Mouse (Mus musculus) lung, embryonic 14.5 days (tissue): Measurements from ENCODE around the gene Tex14. TPM values are rescaled to one million over a fixed set of nuclear protein-coding genes. Genes with fewer than 3 reads are reported as not detected.
A peak's percentile ranks its signal among the peaks of the same experiment; 100 is the strongest.
"Not testable (repeated sequence)": the region's sequence is repeated elsewhere in the genome, so short reads cannot be mapped to it uniquely, and the experiment has no call there.

Source experiments
- ATAC-seq: fragments of 200-750 bp; cut with Nextera tagmentation; 2 replicates; pipeline ENCODE4 v1.8.0; 2017; ENCODE audit warnings: mild to moderate bottlenecking, moderate TSS enrichment, moderate library complexity; ENCODE audit not compliant: insufficient read depth
- DNase-seq: peaks from one replicate; pipeline ENCODE4 v3.0.0-alpha.2; 2015
- H3K27ac ChIP-seq: fragments of 300-500 bp; sonication (generic); 2 replicates; pipeline ENCODE4 v1.5.1; 2014; ENCODE audit warnings: low read depth, mild to moderate bottlenecking, moderate library complexity
- H3K27me3 ChIP-seq: fragments of 300-500 bp; sonication (generic); 2 replicates; pipeline ENCODE4 v1.6.1; 2014; ENCODE audit warnings: low read length, control low read depth; ENCODE audit not compliant: insufficient read depth
- H3K36me3 ChIP-seq: fragments of 300-500 bp; sonication (generic); 2 replicates; pipeline ENCODE4 v1.6.1; 2014; ENCODE audit warnings: control low read depth; ENCODE audit not compliant: insufficient read depth
- H3K4me1 ChIP-seq: fragments of 300-500 bp; sonication (generic); 2 replicates; pipeline ENCODE4 v1.6.1; 2014; ENCODE audit warnings: antibody characterized with exemption, control low read depth; ENCODE audit not compliant: insufficient read depth
- H3K4me2 ChIP-seq: fragments of 300-500 bp; sonication (generic); 2 replicates; pipeline ENCODE4 v1.6.1; 2014; ENCODE audit warnings: mild to moderate bottlenecking
- H3K4me3 ChIP-seq: fragments of 300-500 bp; sonication (generic); 2 replicates; pipeline ENCODE4 v1.5.1; 2014; ENCODE audit warnings: low read depth, low read length
- H3K9ac ChIP-seq: fragments of 300-500 bp; sonication (generic); 2 replicates; pipeline ENCODE4 v1.6.1; 2014
- H3K9me3 ChIP-seq: fragments of 300-500 bp; sonication (generic); 2 replicates; pipeline ENCODE4 v1.6.1; 2016; ENCODE audit warnings: low read depth, low read length, control low read depth
- CTCF ChIP-seq: IDR thresholded peaks from 2 replicates; pipeline ENCODE4 v1.5.1; 2016; ENCODE audit warnings: antibody characterized with exemption, low read depth
- WGBS: fragments of 180-500 bp; shearing (Covaris S2); extraction: QIAGEN DNeasy Blood & Tissue Kit; methylation state at CpG from one replicate; pipeline ENCODE4 v1.1.7; 2014; 5-methylcytosine and 5-hydroxymethylcytosine counted together
- polyA plus RNA-seq: library from polyadenylated mRNA; unstranded; fragments of >200 nt; fragmentation: Nextera tagmentation; extraction: Ambion mirVana; gene quantifications from 2 replicates; pipeline ENCODE4 v1.2.1, GENCODE M21; 2014

Tex14 gene
- polyA plus RNA-seq, 1 experiment from 2014 or later = 0.21 TPM

- ATAC-seq = no peak
- 48% methylated on average over 5 of the region's 5 CpGs for WGBS
Measured at GRCm38 (mm10) chr11:87416120-87416519, 11.3 kb downstream of the Tex14 start.

DNA sequence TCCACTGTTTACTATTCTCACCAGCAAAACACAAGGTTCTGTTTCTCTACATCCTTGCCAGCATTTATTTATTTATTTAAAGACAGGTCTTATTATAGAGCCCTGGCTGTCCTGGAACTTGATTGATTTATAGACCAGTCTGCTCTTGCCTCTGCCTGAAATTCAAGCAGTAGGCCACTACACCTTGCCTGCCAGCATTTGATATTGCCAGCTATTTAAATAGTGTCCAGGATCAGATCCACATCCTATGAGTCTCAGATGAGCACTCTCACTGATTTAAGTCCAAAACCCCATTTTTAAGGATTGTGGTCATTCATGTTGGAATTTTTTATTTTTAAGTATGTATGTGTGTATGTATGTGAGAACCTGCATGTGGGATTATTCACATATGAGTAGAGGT, 16.0 kb downstream of the Tex14 start:
- Histone ChIP-seq H3K36me3 (no peaks in the 10 kb centered on the region), H3K4me3 (no peak overlapping the region), H3K4me1 (no peaks in the 10 kb centered on the region), H3K9ac (no peak overlapping the region), H3K4me2 (no peak overlapping the region), H3K9me3 (no peaks in the 10 kb centered on the region), H3K27me3 (no peaks in the 10 kb centered on the region), H3K27ac (no peak overlapping the region)
- no peak for TF ChIP-seq CTCF
- ATAC-seq (no peak), DNase-seq (no peak)

More at GRCm38 (mm10) chr11:87416120-87416519, 11.3 kb downstream of the Tex14 start:
- no peak overlapping the region for H3K4me3 ChIP-seq
- no peak overlapping the region for H3K4me2 ChIP-seq
- no peak overlapping the region for H3K27ac ChIP-seq
- no peak for DNase-seq
- H3K9me3 ChIP-seq = no peaks in the 10 kb centered on the region
- no peak for TF ChIP-seq CTCF
- H3K9ac ChIP-seq = no peak overlapping the region
- no peaks in the 10 kb centered on the region for H3K27me3 ChIP-seq
- H3K36me3 ChIP-seq = no peaks in the 10 kb centered on the region
- no peaks in the 10 kb centered on the region for H3K4me1 ChIP-seq

DNA sequence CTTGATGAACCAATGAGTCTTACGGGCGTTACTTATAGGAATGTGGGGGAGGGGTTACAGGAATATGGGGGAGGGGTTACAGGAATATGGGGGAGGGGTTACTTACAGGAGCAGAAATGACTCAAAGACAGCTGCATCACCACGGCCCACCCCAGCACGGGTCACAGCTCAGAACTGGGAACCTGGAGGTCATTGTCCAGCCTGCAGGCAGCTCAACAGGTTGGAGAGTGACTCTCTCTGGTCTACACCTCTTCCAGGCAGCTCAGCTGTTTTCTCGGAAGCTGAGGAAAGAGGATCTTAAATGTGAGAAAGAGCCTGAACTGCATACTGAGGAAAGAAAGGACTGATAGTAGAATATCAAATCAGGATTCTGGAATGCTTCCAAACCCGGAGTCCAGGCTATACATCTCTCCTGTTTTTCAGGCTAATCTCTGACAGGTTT, 16.9 kb downstream of the Tex14 start:
- no peak for TF ChIP-seq CTCF
- Histone ChIP-seq H3K27ac (peak overlapping the region; percentile 86; the same call in 1 of the 2 replicates), H3K4me3 (peak overlapping the region; percentile 35), H3K4me2 (peak overlapping the region; percentile 75), H3K27me3 (no peaks in the 10 kb centered on the region), H3K36me3 (no peaks in the 10 kb centered on the region), H3K9ac (peak overlapping the region; percentile 47), H3K9me3 (no peaks in the 10 kb centered on the region), H3K4me1 (no peaks in the 10 kb centered on the region)
- 5% methylated on average over 6 of the region's 6 CpGs for WGBS
- DNase-seq (peak; percentile 61), ATAC-seq (no peak)

DNA sequence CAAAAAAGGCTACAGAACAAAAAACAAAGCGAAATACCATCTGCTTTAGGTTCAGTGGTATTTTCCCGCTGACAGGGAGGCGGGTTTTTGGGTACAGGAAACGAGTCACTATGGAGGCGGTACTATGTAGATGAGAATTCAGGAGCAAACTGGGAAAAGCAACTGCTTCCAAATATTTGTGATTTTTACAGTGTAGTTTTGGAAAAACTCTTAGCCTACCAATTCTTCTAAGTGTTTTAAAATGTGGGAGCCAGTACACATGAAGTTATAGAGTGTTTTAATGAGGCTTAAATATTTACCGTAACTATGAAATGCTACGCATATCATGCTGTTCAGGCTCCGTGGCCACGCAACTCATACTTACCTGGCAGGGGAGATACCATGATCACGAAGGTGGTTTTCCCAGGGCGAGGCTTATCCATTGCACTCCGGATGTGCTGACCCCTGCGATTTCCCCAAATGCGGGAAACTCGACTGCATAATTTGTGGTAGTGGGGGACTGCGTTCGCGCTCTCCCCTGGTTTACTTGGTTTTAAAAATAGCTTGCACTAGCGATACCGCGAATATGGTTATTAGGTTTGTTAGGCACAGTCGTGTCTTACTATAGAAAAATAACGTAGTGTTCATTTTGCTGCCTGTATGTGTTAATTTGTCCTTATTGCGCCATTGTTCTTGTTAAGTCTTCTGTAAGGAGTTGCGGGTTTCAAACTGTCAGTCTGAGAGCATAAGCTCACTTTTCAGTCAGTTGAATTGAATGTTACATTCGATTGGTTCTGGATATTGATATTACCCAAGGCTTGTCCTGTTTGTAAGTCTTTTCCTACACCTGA, 17.9 kb downstream of the Tex14 start:
- H3K27ac ChIP-seq = peak overlapping the region; percentile 86
- ATAC-seq (peak; percentile 75), DNase-seq (peak; percentile 95)
- H3K36me3 ChIP-seq = no peaks in the 10 kb centered on the region
- under 1% methylated on average over 25 of the region's 26 CpGs for WGBS
- H3K9ac ChIP-seq = peak overlapping the region; percentile 47
- TF ChIP-seq CTCF = no peak
- H3K4me3 ChIP-seq = peak overlapping the region; percentile 35
- no peaks in the 10 kb centered on the region for H3K9me3 ChIP-seq
- H3K27me3 ChIP-seq = no peaks in the 10 kb centered on the region
- peak overlapping the region; percentile 75 for H3K4me2 ChIP-seq
- no peaks in the 10 kb centered on the region for H3K4me1 ChIP-seq

- H3K4me1 ChIP-seq = no peaks in the 10 kb centered on the region
- H3K4me3 ChIP-seq = no peak overlapping the region
- DNase-seq (peak; percentile 26), ATAC-seq (no peak)
- H3K4me2 ChIP-seq = no peak overlapping the region
- peak overlapping the region; percentile 67; the same call in 1 of the 2 replicates for H3K27ac ChIP-seq
- TF ChIP-seq CTCF = no peak
- 35% methylated on average over 6 of the region's 6 CpGs for WGBS
- no peak overlapping the region for H3K9ac ChIP-seq
- no peaks in the 10 kb centered on the region for H3K9me3 ChIP-seq
- H3K27me3 ChIP-seq = no peaks in the 10 kb centered on the region
- H3K36me3 ChIP-seq = no peaks in the 10 kb centered on the region
Measured at GRCm38 (mm10) chr11:87423551-87424325, 18.9 kb downstream of the Tex14 start.

- Histone ChIP-seq H3K9ac (peak overlapping the region; percentile 32), H3K4me2 (peak overlapping the region; percentile 60), H3K9me3 (no peaks in the 10 kb centered on the region), H3K4me3 (peak overlapping the region; percentile 34), H3K4me1 (no peaks in the 10 kb centered on the region), H3K27me3 (no peaks in the 10 kb centered on the region), H3K27ac (peak overlapping the region; percentile 76), H3K36me3 (no peaks in the 10 kb centered on the region)
- peak; percentile 7 for DNase-seq
- no peak for TF ChIP-seq CTCF
- WGBS = under 1% methylated on average over 7 of the region's 7 CpGs
- no peak for ATAC-seq
Measured at GRCm38 (mm10) chr11:87426121-87426449, 21.2 kb downstream of the Tex14 start.

DNA sequence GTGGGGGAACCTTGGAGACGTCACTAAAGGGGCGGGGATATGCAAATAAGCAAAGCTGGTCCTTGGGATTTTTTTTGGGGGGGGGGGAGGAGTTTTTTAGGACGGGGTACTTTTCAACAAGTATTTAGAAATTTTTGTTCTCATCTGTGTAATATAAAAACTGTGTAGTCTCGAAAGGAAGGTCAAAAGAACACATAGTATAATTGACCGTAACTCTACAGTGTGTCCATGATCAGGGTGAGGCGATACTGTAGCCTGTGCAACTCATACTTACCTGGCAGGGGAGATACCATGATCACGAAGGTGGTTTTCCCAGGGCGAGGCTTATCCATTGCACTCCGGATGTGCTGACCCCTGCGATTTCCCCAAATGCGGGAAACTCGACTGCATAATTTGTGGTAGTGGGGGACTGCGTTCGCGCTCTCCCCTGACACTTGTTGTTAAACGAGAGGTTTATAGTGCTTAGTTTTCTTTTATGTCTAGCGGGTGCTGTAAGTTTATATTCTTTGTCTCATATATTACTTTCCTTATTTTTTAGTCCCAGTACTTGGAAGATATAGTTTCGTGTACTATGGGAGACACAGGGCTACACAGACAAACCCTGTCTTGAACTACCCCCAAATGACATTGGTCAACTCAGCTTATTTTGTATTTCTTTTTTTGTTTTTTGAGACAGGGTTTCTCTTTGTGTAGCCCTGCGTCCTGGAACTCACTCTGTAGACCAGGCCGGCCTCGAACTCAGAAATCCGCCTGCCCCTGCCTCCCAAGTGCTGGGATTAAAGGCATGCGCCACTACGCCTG, 21.8 kb downstream of the Tex14 start:
- Histone ChIP-seq H3K4me2 (peak overlapping the region; percentile 60), H3K27ac (peak overlapping the region; percentile 76), H3K4me3 (peak overlapping the region; percentile 34), H3K9ac (peak overlapping the region; percentile 32)
- H3K27me3 ChIP-seq, H3K4me1 ChIP-seq, H3K9me3 ChIP-seq, H3K36me3 ChIP-seq: not testable (repeated sequence)
- peak; percentile 92 for DNase-seq
- ATAC-seq = peak; percentile 90
- WGBS = under 1% methylated on average over 24 of the region's 24 CpGs
